Mouse (Mus musculus) effector memory CD4-positive, alpha-beta T cell, adult 5 months (primary cell): ENCODE data around the gene Kirrel. TPM values are rescaled to one million over a fixed set of nuclear protein-coding genes. Genes with fewer than 3 reads are reported as not detected.

ENCODE experiments used
- polyA plus RNA-seq: library from polyadenylated mRNA; unstranded; fragments of 100-300 nt; shearing (Covaris generic); gene quantifications from one replicate; pipeline ENCODE4 v1.2.1, GENCODE M21; 2017

Kirrel gene
- polyA plus RNA-seq = not detected

GRCm38 (mm10) chr3:87174096-87174768 is at the start of gene Kirrel:
Kirrel (minus strand) TSS chr3:87174747.

Other genes with a start within 250 kb of the Kirrel start
- 66.0 TPM for gene Cd1d1, start 175.3 kb downstream of the Kirrel start, polyA plus RNA-seq
- 0.32 TPM for gene Fcrls, start 89.0 kb upstream of the Kirrel start, polyA plus RNA-seq
- gene Cd5l, start 183.1 kb upstream of the Kirrel start, polyA plus RNA-seq = 0.19 TPM
- gene Fcrl1, start 201.6 kb upstream of the Kirrel start, polyA plus RNA-seq = 12.3 TPM